Mouse (Mus musculus) limb, embryonic 13.5 days (tissue): ENCODE data around the gene Naa16. TPM values are rescaled to one million over a fixed set of nuclear protein-coding genes. Genes with fewer than 3 reads are reported as not detected.

Source experiments
- ATAC-seq: fragments of 200-750 bp; cut with Nextera tagmentation; 2 replicates; pipeline ENCODE4 v1.8.0; 2017; ENCODE audit warnings: low read depth, moderate number of reproducible peaks, moderate TSS enrichment; ENCODE audit not compliant: low FRiP score
- H3K27ac ChIP-seq: fragments of 300-500 bp; sonication (generic); 2 replicates; pipeline ENCODE4 v1.5.1; 2015; ENCODE audit warnings: inconsistent platforms, mild to moderate bottlenecking, moderate library complexity
- H3K27me3 ChIP-seq: fragments of 300-500 bp; sonication (generic); 2 replicates; pipeline ENCODE4 v1.6.1; 2015; ENCODE audit warnings: mild to moderate bottlenecking, inconsistent platforms
- H3K36me3 ChIP-seq: fragments of 300-500 bp; sonication (generic); 2 replicates; pipeline ENCODE4 v1.6.1; 2015; ENCODE audit warnings: inconsistent platforms, mild to moderate bottlenecking, moderate library complexity
- H3K4me1 ChIP-seq: fragments of 300-500 bp; sonication (generic); 2 replicates; pipeline ENCODE4 v1.6.1; 2015; ENCODE audit warnings: inconsistent platforms
- H3K4me2 ChIP-seq: fragments of 300-500 bp; sonication (generic); replicated peaks from 2 replicates; pipeline ENCODE4 v1.6.1; 2015; ENCODE audit warnings: inconsistent platforms, mild to moderate bottlenecking, moderate library complexity
- H3K4me3 ChIP-seq: fragments of 300-500 bp; sonication (generic); 2 replicates; pipeline ENCODE4 v1.5.1; 2015; ENCODE audit warnings: moderate library complexity, mild to moderate bottlenecking, inconsistent platforms
- H3K9ac ChIP-seq: fragments of 300-500 bp; sonication (generic); 2 replicates; pipeline ENCODE4 v1.6.1; 2015; ENCODE audit warnings: mild to moderate bottlenecking, inconsistent platforms
- H3K9me3 ChIP-seq: fragments of 300-500 bp; sonication (generic); 2 replicates; pipeline ENCODE4 v1.6.1; 2016; ENCODE audit warnings: inconsistent platforms
- WGBS: fragments of 180-500 bp; shearing (Covaris S2); methylation state at CpG from one replicate; pipeline ENCODE4 v1.1.7; 2015; 5-methylcytosine and 5-hydroxymethylcytosine counted together
- polyA plus RNA-seq: library from polyadenylated mRNA; unstranded; fragments of >200 nt; fragmentation: Nextera tagmentation; extraction: Ambion mirVana; gene quantifications from 2 replicates; pipeline ENCODE4 v1.2.1, GENCODE M21; 2015

The Naa16 gene
- polyA plus RNA-seq, 1 experiment from 2014 or later, result 48.2 TPM

- Histone ChIP-seq H3K9me3 (no peaks in the 10 kb centered on the region), H3K36me3 (no peaks in the 10 kb centered on the region), H3K4me2 (no peak overlapping the region), H3K27me3 (no peaks in the 10 kb centered on the region), H3K4me3 (no peak overlapping the region), H3K9ac (no peak overlapping the region), H3K27ac (no peak overlapping the region), H3K4me1 (peaks cover 9% of the 10 kb centered on the region)
- 46% methylated on average over 1 of the region's 1 CpGs for WGBS
- no peak for ATAC-seq
These were observed 2.7 kb upstream of the Naa16 start for GRCm38 (mm10) chr14:79393289-79393688.

DNA sequence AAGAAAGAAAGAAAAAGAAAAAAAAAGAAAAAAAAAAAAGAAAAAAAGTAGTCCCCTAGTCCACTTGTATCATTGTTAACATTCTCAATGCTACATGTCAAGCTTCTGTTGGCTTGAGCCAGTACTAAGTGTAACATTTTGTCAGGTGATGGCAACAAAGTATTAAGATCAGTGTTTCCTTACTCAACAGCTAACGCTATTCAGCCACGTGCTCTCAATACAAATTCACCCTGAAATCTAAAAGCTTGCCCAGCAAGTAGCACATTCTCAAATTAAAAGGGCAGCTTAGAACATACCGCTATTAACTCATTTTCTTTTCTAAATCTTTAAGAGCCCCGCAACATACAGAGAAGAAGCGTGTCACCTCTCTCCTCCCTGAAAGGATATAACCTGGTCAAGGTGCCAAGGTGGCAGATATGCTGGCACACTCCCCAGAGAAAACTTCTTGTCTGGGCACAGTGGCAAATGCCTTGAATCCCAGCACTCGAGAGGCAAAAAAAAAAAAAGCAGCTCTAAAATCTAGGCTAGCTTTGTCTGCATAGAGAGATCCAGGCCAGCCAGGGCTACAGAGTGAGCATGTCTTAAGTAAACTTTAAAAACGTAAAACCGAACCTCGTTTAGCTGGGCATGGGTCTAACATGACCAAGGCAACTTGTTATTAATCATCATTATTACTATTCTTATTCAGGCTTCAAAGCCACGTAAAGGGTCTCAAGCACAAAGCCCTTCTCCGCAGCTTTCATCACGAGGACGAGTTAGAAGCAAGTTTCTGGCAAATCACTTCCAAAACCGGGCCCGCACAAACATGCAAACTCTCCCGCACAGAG is 927 bp downstream of the Naa16 start:
- H3K4me3 ChIP-seq, result peak overlapping the region; percentile 91
- peak overlapping the region; percentile 99 for H3K27ac ChIP-seq
- peaks cover 11% of the 10 kb centered on the region for H3K4me1 ChIP-seq
- H3K36me3 ChIP-seq, result peaks cover 18% of the 10 kb centered on the region; the same call in 1 of the 2 replicates
- H3K9me3 ChIP-seq, result no peaks in the 10 kb centered on the region
- peak overlapping the region; percentile 88 for H3K4me2 ChIP-seq
- peak overlapping the region; percentile 96 for H3K9ac ChIP-seq
- 1% methylated on average over 16 of the region's 16 CpGs for WGBS
- no peak for ATAC-seq
- no peaks in the 10 kb centered on the region for H3K27me3 ChIP-seq

DNA sequence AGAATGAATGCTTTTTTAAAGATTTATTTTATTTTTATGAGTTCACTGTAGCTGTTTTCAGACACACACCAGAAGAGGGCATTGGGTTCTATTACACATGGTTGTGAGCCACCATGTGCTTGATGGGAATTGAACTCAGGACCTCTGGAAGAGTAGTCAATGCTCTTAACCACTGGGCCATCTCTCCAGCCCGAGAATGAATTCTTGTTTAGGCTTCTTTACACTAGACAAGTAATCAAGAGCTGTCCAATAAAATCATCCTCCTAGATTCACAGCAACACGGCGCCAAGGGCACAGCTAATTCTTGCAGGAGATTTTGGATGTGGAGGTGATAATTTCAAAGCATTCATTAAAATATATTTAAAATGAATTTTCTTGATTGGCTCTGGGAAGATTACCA is 2.3 kb downstream of the Naa16 start:
- Histone ChIP-seq H3K4me3 (peak overlapping the region; percentile 91; the same call in 1 of the 2 replicates), H3K27ac (no peak overlapping the region), H3K4me1 (peaks cover 11% of the 10 kb centered on the region), H3K27me3 (no peaks in the 10 kb centered on the region), H3K36me3 (peaks cover 21% of the 10 kb centered on the region; the same call in 1 of the 2 replicates), H3K9me3 (no peaks in the 10 kb centered on the region), H3K9ac (no peak overlapping the region), H3K4me2 (no peak overlapping the region)
- WGBS, result 88% methylated on average over 3 of the region's 3 CpGs
- ATAC-seq, result no peak

DNA sequence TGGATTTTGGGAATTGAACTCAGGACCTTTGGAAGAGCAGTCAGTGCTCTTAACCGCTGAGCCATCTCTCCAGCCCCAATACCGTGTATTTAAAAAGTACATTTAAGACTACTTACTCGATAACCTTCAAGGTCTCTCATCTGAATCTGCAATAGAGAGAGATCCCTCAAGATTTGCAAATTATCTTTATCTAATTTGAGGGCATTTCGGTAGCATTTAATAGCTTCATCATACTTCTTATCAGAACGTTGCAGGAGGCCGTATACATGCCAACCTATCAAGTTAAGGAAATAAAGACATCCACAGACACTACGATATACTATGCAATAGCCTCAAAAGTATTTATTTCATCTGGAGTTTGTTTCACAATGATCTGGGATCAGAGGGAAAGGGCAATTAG is 7.5 kb downstream of the Naa16 start:
- Histone ChIP-seq H3K4me1 (no peaks in the 10 kb centered on the region), H3K36me3 (peaks cover 48% of the 10 kb centered on the region), H3K4me2 (no peak overlapping the region), H3K9ac (no peak overlapping the region), H3K27me3 (no peaks in the 10 kb centered on the region), H3K9me3 (no peaks in the 10 kb centered on the region), H3K27ac (no peak overlapping the region), H3K4me3 (no peak overlapping the region)
- ATAC-seq, result no peak
- WGBS, result 93% methylated on average over 7 of the region's 7 CpGs

- peaks cover 36% of the 10 kb centered on the region for H3K36me3 ChIP-seq
- no peak overlapping the region for H3K4me3 ChIP-seq
- H3K9ac ChIP-seq, result no peak overlapping the region
- no peak overlapping the region for H3K27ac ChIP-seq
- no peaks in the 10 kb centered on the region for H3K27me3 ChIP-seq
- H3K4me1 ChIP-seq, result no peaks in the 10 kb centered on the region
- no peak overlapping the region for H3K4me2 ChIP-seq
- no peaks in the 10 kb centered on the region for H3K9me3 ChIP-seq
- ATAC-seq, result no peak
These were observed 13.5 kb downstream of the Naa16 start for GRCm38 (mm10) chr14:79377041-79377440.

- Histone ChIP-seq H3K27ac (no peak overlapping the region), H3K9me3 (no peaks in the 10 kb centered on the region), H3K4me3 (no peak overlapping the region), H3K4me2 (no peak overlapping the region), H3K36me3 (peaks cover 64% of the 10 kb centered on the region), H3K9ac (no peak overlapping the region), H3K4me1 (no peaks in the 10 kb centered on the region), H3K27me3 (no peaks in the 10 kb centered on the region)
- ATAC-seq, result no peak
- WGBS, result 81% methylated on average over 2 of the region's 2 CpGs
These were observed 32.5 kb downstream of the Naa16 start for GRCm38 (mm10) chr14:79358055-79358454.

- H3K4me3 ChIP-seq, result no peak overlapping the region
- H3K4me2 ChIP-seq, result no peak overlapping the region
These were observed 44.2 kb downstream of the Naa16 start for GRCm38 (mm10) chr14:79346384-79346783.

DNA sequence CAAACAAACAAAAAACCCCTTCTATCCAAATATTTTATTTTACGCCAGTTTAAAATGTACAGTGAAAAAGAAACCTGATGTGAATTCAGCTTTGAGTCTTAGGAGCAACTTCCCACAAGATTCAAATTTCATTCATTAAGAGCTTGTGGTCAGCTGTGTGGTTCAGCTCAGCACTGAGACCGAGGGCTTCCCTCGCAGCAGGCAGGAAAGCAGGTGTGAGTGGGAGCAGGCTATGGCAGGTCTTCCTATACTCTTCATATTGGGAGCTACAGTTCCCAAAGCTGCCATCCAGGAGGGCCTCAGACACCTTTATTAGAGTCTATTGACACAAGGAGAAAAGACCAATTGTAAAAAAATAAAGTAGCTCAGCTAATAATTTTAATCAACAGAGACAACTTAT is 55.0 kb downstream of the Naa16 start:
- Histone ChIP-seq H3K36me3 (peaks cover 61% of the 10 kb centered on the region), H3K4me2 (no peak overlapping the region), H3K27ac (no peak overlapping the region), H3K4me1 (peaks cover 11% of the 10 kb centered on the region), H3K9me3 (no peaks in the 10 kb centered on the region), H3K9ac (no peak overlapping the region), H3K27me3 (no peaks in the 10 kb centered on the region), H3K4me3 (no peak overlapping the region)
- 74% methylated on average over 3 of the region's 3 CpGs for WGBS
- ATAC-seq, result no peak

More at GRCm38 (mm10) chr14:79346384-79346783, 44.2 kb downstream of the Naa16 start:
- peaks cover 57% of the 10 kb centered on the region for H3K36me3 ChIP-seq
- no peaks in the 10 kb centered on the region for H3K4me1 ChIP-seq
- H3K27me3 ChIP-seq, result no peaks in the 10 kb centered on the region
- WGBS, result 83% methylated on average over 3 of the region's 3 CpGs
- H3K9me3 ChIP-seq, result 0 out of 2 replicates have a peak, but pooled peaks cover 3% of the 10 kb centered on the region
- no peak overlapping the region for H3K9ac ChIP-seq
- ATAC-seq, result no peak
- H3K27ac ChIP-seq, result no peak overlapping the region

DNA sequence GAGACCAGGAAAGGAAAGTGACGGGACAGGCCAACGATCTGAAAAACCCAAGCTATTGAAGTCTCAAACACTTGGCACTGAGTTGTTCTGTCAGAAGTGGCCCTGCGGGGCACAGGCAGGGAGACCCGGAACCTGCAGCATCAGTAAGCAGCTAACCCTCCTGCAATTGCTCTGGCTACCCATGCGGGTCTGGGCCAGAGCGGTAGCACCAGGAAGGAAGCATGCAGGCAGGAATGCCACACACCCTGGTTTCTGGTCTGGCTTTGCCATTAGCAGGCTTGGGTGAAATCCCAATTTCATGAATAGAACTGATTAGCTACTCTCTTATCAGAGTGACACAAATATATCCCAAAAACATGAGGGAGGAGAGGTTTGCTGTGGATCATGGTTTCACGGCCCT is 58.6 kb downstream of the Naa16 start:
- Histone ChIP-seq H3K36me3 (peaks cover 33% of the 10 kb centered on the region), H3K4me1 (peaks cover 11% of the 10 kb centered on the region), H3K4me3 (no peak overlapping the region), H3K9ac (no peak overlapping the region), H3K4me2 (no peak overlapping the region; the same call in 1 of the 2 replicates), H3K27me3 (no peaks in the 10 kb centered on the region), H3K9me3 (no peaks in the 10 kb centered on the region), H3K27ac (no peak overlapping the region)
- no peak for ATAC-seq
- WGBS, result 65% methylated on average over 7 of the region's 7 CpGs

- H3K9ac ChIP-seq, result no peak overlapping the region
- H3K4me2 ChIP-seq, result peak overlapping the region; percentile 31
- no peak overlapping the region for H3K4me3 ChIP-seq
- H3K36me3 ChIP-seq, result peaks cover 24% of the 10 kb centered on the region
- no peak for ATAC-seq
- H3K27ac ChIP-seq, result no peak overlapping the region
- 72% methylated on average over 16 of the region's 16 CpGs for WGBS
- no peaks in the 10 kb centered on the region for H3K27me3 ChIP-seq
- no peaks in the 10 kb centered on the region for H3K9me3 ChIP-seq
- H3K4me1 ChIP-seq, result peaks cover 11% of the 10 kb centered on the region
These were observed 59.5 kb downstream of the Naa16 start for GRCm38 (mm10) chr14:79330944-79331561.

DNA sequence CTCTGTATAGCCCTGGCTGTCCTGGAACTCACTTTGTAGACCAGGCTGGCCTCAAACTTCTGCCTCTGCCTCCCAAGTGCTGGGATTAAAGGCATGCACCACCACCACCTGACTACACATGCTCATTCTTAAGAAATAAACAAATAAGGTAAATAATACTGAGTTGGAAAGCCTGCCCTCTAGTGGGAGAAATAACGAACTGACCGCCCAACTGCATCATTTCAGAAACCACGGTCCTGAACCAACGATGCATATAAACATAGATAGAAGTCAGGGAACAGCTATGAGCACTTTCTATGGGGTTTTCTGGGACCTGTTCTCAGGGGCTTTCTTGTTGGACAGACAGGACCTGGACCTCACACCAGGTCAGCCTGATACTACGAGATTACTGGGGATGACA is 63.5 kb downstream of the Naa16 start:
- Histone ChIP-seq H3K9me3 (no peaks in the 10 kb centered on the region), H3K4me2 (no peak overlapping the region), H3K4me3 (no peak overlapping the region), H3K36me3 (no peaks in the 10 kb centered on the region), H3K27me3 (no peaks in the 10 kb centered on the region), H3K4me1 (peaks cover 15% of the 10 kb centered on the region), H3K27ac (no peak overlapping the region), H3K9ac (no peak overlapping the region)
- 33% methylated on average over 5 of the region's 5 CpGs for whole genome bisulfite sequencing
- no peak for ATAC-seq

DNA sequence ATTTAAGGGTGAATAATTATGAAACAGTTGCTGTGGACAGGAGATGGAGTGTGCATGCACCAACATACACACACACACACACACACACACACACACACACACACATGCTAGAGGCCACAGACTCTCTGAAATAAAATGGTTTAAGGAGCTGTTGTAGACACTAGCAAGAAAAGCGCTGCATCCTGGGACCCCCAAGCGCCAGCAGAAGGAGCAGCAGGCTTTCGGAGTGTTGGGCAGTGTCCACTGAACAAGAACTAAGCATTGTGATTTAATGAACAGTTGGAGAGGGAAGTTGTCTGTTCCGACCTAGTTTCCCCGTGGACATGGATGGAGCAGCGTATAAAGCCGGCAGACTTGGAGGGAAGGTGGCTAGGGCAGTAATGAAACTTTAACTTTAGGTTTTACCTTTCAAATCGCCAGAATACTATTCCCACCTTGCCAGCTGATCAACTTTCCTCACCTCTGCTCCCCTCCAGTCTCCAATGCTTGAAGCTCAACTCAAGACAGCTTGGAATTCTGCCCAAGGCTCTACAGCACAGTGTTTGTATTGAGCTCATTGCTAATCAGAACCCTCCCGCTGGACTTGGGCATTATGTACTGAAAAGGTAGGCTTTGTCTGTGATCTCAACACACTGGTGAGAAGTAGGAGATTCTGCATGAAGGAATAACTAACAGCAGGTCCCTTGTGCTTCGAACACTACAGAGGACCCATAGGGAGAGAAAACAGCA is 66.3 kb downstream of the Naa16 start:
- Histone ChIP-seq H3K9ac (no peak overlapping the region), H3K27me3 (no peaks in the 10 kb centered on the region), H3K4me2 (no peak overlapping the region), H3K27ac (no peak overlapping the region), H3K36me3 (no peaks in the 10 kb centered on the region), H3K4me1 (peaks cover 12% of the 10 kb centered on the region), H3K4me3 (no peak overlapping the region), H3K9me3 (no peaks in the 10 kb centered on the region)
- no peak for ATAC-seq
- WGBS, result 67% methylated on average over 10 of the region's 10 CpGs
